Mouse (Mus musculus) small intestine, adult 2 months (tissue): Measurements from ENCODE around the gene Cdk6. TPM values are rescaled to one million over a fixed set of nuclear protein-coding genes. Genes with fewer than 3 reads are reported as not detected.

Source experiments
- H3K27ac ChIP-seq: fragments of 200-500 bp; 2 replicates; pipeline ENCODE4 v1.5.1; 2012; ENCODE audit warnings: low read depth, low read length, control low read depth, inconsistent platforms; ENCODE audit not compliant: insufficient read depth
- H3K27me3 ChIP-seq: fragments of 200-500 bp; 2 replicates; pipeline ENCODE4 v1.6.1; 2012; ENCODE audit warnings: mild to moderate bottlenecking, moderate library complexity, low read length, inconsistent platforms; ENCODE audit not compliant: control insufficient read depth, insufficient read depth
- H3K36me3 ChIP-seq: fragments of 200-500 bp; 2 replicates; pipeline ENCODE4 v1.6.1; 2012; ENCODE audit warnings: mild to moderate bottlenecking, low read length, control low read depth, inconsistent platforms; ENCODE audit not compliant: control insufficient read depth, insufficient read depth
- H3K4me1 ChIP-seq: fragments of 200-500 bp; 2 replicates; pipeline ENCODE4 v1.6.1; 2012; ENCODE audit warnings: low read length, inconsistent platforms, mixed read lengths; ENCODE audit not compliant: control insufficient read depth, insufficient read depth, insufficient read length
- H3K4me3 ChIP-seq: fragments of 200-500 bp; 2 replicates; pipeline ENCODE4 v1.5.1; 2012; ENCODE audit warnings: low read depth, mild to moderate bottlenecking, control low read depth, inconsistent platforms, low read length, moderate library complexity
- CTCF ChIP-seq: fragments of 200-500 bp; IDR thresholded peaks from 2 replicates; pipeline ENCODE4 v1.5.1; 2012; ENCODE audit warnings: low read depth, mild to moderate bottlenecking, control low read depth, inconsistent platforms, low read length, moderate library complexity, mixed read lengths; ENCODE audit not compliant: insufficient replicate concordance, insufficient read length; ENCODE audit errors: extremely low read depth
- POLR2A ChIP-seq: fragments of 200-500 bp; IDR thresholded peaks from 2 replicates; pipeline ENCODE4 v1.6.1; 2012; ENCODE audit warnings: low read depth, mild to moderate bottlenecking, control low read depth, inconsistent platforms, low read length, moderate library complexity
- WGBS: fragments of 180-500 bp; shearing (Covaris S2); methylation state at CpG from one replicate; pipeline ENCODE4 v1.1.7; 2018; 5-methylcytosine and 5-hydroxymethylcytosine counted together
- polyA plus RNA-seq: library from polyadenylated mRNA; depleted of rRNA; stranded (reverse); fragments of >200 nt; gene quantifications from 2 replicates; pipeline ENCODE4 v1.2.3, GENCODE M21; 2012

Gene Cdk6
- polyA plus RNA-seq, 1 experiment: 7.7 TPM

DNA sequence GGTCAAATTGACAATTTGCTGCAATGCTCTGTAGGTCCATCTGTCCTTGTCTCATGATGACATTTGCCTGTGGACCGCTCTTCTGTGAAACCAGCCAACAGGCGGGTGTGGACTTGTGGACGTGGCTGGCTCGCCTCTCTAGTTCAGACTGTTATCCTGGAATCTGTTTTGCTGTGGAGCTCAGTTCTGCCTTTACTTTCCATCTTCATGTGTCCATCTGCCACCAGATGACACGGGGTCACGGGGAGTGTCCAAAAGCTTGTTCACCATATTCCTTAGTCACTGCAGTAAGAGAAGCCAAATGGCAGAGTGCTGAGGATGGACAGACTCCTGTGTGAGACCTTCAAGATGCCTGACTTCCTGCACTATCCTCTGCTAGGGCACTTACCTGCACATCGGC, 52.9 kb downstream of the Cdk6 start:
- peaks cover 9% of the 10 kb centered on the region for H3K36me3 ChIP-seq
- 86% methylated on average over 7 of the region's 7 CpGs for WGBS
- H3K27me3 ChIP-seq: no peaks in the 10 kb centered on the region
- no peak overlapping the region for H3K27ac ChIP-seq
- TF ChIP-seq POLR2A (no peak), CTCF (no peak)
- no peaks in the 10 kb centered on the region for H3K4me1 ChIP-seq
- H3K4me3 ChIP-seq: no peak overlapping the region

GRCm38 (mm10) chr5:3395020-3395419, 53.7 kb downstream of the Cdk6 start:
- H3K27me3 ChIP-seq: no peaks in the 10 kb centered on the region
- H3K36me3 ChIP-seq: peaks cover 8% of the 10 kb centered on the region
- WGBS: 89% methylated on average over 6 of the region's 6 CpGs
- no peaks in the 10 kb centered on the region for H3K4me1 ChIP-seq
- no peak overlapping the region for H3K27ac ChIP-seq
- no peak overlapping the region for H3K4me3 ChIP-seq
- TF ChIP-seq CTCF (no peak), POLR2A (no peak)

GRCm38 (mm10) chr5:3396214-3396613, 54.9 kb downstream of the Cdk6 start:
- Histone ChIP-seq H3K36me3 (peaks cover 5% of the 10 kb centered on the region), H3K4me3 (no peak overlapping the region), H3K27ac (no peak overlapping the region), H3K27me3 (no peaks in the 10 kb centered on the region), H3K4me1 (no peaks in the 10 kb centered on the region)
- WGBS: 33% methylated on average over 6 of the region's 6 CpGs
- TF ChIP-seq CTCF (no peak), POLR2A (no peak)

- Histone ChIP-seq H3K4me1 (no peaks in the 10 kb centered on the region), H3K27ac (no peak overlapping the region), H3K27me3 (no peaks in the 10 kb centered on the region), H3K36me3 (peaks cover 5% of the 10 kb centered on the region; the same call in 1 of the 2 replicates), H3K4me3 (no peak overlapping the region)
- TF ChIP-seq POLR2A (no peak), CTCF (no peak)
- WGBS: 85% methylated on average over 11 of the region's 11 CpGs
Measured at GRCm38 (mm10) chr5:3396910-3397575, 55.8 kb downstream of the Cdk6 start.

- Histone ChIP-seq H3K27ac (no peak overlapping the region), H3K4me3 (no peak overlapping the region), H3K36me3 (no peaks in the 10 kb centered on the region), H3K27me3 (no peaks in the 10 kb centered on the region), H3K4me1 (no peaks in the 10 kb centered on the region)
- WGBS: 87% methylated on average over 7 of the region's 7 CpGs
- no peak for TF ChIP-seq POLR2A
- TF ChIP-seq CTCF: no peak
Measured at GRCm38 (mm10) chr5:3399784-3400494, 58.7 kb downstream of the Cdk6 start.

- Histone ChIP-seq H3K27me3 (no peaks in the 10 kb centered on the region), H3K27ac (no peak overlapping the region), H3K36me3 (no peaks in the 10 kb centered on the region), H3K4me1 (no peaks in the 10 kb centered on the region), H3K4me3 (no peak overlapping the region)
- 57% methylated on average over 6 of the region's 6 CpGs for WGBS
- TF ChIP-seq CTCF: no peak
- TF ChIP-seq POLR2A: no peak
Measured at GRCm38 (mm10) chr5:3405102-3405501, 63.8 kb downstream of the Cdk6 start.

DNA sequence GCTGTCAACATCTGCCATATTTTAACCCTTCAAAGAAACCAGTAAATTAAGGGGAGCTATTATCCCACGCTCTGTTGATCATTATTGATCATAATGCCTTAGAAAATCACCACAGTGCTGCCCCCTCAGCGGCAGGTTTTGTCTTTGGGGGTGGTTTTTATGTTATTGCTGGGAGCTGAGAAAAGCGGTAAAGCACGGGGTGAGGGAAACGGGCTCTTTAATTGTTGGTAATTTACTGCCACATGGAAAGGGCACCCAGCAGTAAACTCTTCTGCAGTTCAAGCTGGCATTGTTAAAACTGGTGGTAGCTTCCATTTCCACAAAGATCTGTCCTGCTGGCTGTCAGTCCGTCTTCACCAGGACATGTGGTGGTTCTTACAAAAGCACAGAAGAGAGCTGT, 64.2 kb downstream of the Cdk6 start:
- H3K4me3 ChIP-seq: no peak overlapping the region
- no peak overlapping the region for H3K27ac ChIP-seq
- 88% methylated on average over 6 of the region's 6 CpGs for WGBS
- TF ChIP-seq CTCF (no peak), POLR2A (no peak)
- H3K36me3 ChIP-seq: no peaks in the 10 kb centered on the region
- no peaks in the 10 kb centered on the region for H3K4me1 ChIP-seq
- H3K27me3 ChIP-seq: no peaks in the 10 kb centered on the region
